Mouse (Mus musculus) kidney, embryonic 15.5 days (tissue): ENCODE data around the gene Trim41. TPM values are rescaled to one million over a fixed set of nuclear protein-coding genes. Genes with fewer than 3 reads are reported as not detected.

ENCODE experiments used
- ATAC-seq: fragments of 200-750 bp; cut with Nextera tagmentation; replicated peaks from 2 replicates; pipeline ENCODE4 v1.8.0; 2017; ENCODE audit warnings: moderate TSS enrichment; ENCODE audit not compliant: low FRiP score
- H3K27ac ChIP-seq: fragments of 300-500 bp; sonication (generic); 2 replicates; pipeline ENCODE4 v1.5.1; 2015; ENCODE audit warnings: mild to moderate bottlenecking, inconsistent platforms
- H3K27me3 ChIP-seq: fragments of 300-500 bp; sonication (generic); 2 replicates; pipeline ENCODE4 v1.6.1; 2015; ENCODE audit warnings: inconsistent platforms
- H3K36me3 ChIP-seq: fragments of 300-500 bp; sonication (generic); 2 replicates; pipeline ENCODE4 v1.6.1; 2015; ENCODE audit warnings: inconsistent platforms
- H3K4me1 ChIP-seq: fragments of 300-500 bp; sonication (generic); 2 replicates; pipeline ENCODE4 v1.6.1; 2015; ENCODE audit warnings: inconsistent platforms
- H3K4me2 ChIP-seq: fragments of 300-500 bp; sonication (generic); 2 replicates; pipeline ENCODE4 v1.6.1; 2015; ENCODE audit warnings: moderate library complexity, mild to moderate bottlenecking, inconsistent platforms
- H3K4me3 ChIP-seq: fragments of 300-500 bp; sonication (generic); replicated peaks from 2 replicates; pipeline ENCODE4 v1.5.1; 2015; ENCODE audit warnings: mild to moderate bottlenecking, inconsistent platforms
- H3K9ac ChIP-seq: fragments of 300-500 bp; sonication (generic); 2 replicates; pipeline ENCODE4 v1.6.1; 2015; ENCODE audit warnings: mild to moderate bottlenecking, inconsistent platforms
- H3K9me3 ChIP-seq: fragments of 300-500 bp; sonication (generic); replicated peaks from 2 replicates; pipeline ENCODE4 v1.6.1; 2016; ENCODE audit warnings: inconsistent platforms
- WGBS: fragments of 180-500 bp; shearing (Covaris S2); methylation state at CpG from one replicate; pipeline ENCODE4 v1.1.7; 2015; ENCODE audit warnings: mixed read lengths; 5-methylcytosine and 5-hydroxymethylcytosine counted together
- polyA plus RNA-seq: library from polyadenylated mRNA; unstranded; fragments of >200 nt; fragmentation: Nextera tagmentation; extraction: Ambion mirVana; gene quantifications from 2 replicates; pipeline ENCODE4 v1.2.1, GENCODE M21; 2015

The Trim41 gene
- polyA plus RNA-seq, 1 experiment from 2014 or later, result 6.6 TPM

DNA sequence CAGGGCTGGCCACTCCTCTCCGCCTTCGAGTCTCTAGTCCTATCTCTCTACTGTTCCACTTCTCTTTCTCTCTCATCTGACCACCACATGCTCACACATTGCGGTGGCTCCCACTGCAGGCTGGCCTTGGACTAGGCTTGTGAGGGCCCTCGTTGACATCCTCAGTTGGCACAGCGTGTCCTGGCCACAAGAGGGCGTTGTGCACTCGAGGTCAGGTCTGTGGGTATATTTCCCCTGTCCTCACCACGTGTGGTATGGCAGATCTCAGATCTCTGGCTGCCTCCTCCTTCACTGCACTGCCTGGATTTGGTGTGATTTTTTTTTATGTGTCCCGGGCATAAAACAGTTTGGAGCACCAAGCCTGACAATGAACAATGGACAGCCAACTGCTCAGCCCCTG is 40.5 kb downstream of the Trim41 start:
- H3K4me2 ChIP-seq, result no peak overlapping the region
- no peak overlapping the region for H3K27ac ChIP-seq
- no peaks in the 10 kb centered on the region for H3K27me3 ChIP-seq
- H3K9me3 ChIP-seq, result no peaks in the 10 kb centered on the region
- ATAC-seq, result 0 out of 2 replicates have a peak, but pooled peaks have one; percentile 17
- H3K36me3 ChIP-seq, result no peaks in the 10 kb centered on the region
- no peak overlapping the region for H3K4me3 ChIP-seq
- H3K9ac ChIP-seq, result no peak overlapping the region
- 52% methylated on average over 9 of the region's 9 CpGs for WGBS
- no peaks in the 10 kb centered on the region for H3K4me1 ChIP-seq

DNA sequence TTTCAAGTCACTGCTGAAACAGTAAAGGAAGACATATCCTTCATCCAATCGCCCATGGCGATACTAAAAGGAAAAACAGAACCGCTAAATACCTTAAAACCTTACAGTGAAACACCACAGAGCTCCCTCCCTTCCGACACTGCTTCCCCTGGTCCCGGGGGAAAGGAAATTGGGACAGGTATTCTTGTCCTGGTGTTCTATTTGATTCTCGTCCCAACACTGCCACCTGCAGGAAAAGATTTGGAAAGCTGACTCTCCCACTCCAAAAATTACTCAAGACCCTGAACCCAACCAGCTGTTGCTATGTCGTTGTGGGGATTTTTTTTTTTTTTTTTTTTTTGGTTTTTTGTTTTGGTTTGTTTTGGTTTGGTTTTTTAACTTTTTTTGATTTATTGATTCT is 41.7 kb downstream of the Trim41 start:
- Histone ChIP-seq H3K36me3 (no peaks in the 10 kb centered on the region), H3K4me2 (peak overlapping the region; percentile 28; the same call in 1 of the 2 replicates)

DNA sequence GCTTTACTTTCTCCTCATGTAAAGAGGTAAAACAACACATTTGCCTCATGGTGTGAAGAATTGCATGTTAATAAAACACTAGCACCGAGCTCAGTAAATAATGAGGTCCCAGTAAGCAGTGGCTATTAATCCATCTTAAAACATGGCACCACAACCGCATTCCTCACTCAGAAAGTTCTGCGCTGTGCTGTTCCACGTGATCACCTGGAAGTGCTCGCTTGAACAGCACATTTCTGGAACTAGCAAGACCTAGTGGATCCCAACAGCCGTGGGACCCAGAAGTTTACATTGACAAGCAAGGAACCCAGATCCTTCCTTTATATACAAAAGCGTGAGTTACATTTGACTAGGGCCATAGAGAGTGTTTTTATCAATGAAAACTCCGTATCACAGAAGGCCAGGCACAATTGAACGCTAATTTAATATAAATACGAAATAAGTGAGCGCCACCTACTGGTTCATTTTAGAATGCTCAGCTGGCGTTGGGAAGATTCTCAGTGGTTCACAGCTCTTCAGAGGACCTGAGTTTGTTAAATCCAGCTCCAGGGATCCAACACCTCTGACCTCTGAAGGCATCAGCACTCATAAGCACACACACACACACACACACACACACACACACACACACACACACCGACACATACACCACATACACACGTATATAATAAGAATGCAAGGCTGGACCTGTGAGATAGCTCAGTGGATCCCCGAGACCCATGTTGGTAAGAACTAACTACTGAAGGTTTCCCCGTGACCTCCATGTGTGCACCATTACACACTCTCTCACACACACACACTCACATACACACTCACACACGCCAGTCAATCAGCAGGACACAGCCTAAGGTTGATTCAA is 42.5 kb downstream of the Trim41 start:
- peak; percentile 33; the same call in 1 of the 2 replicates for ATAC-seq
- Histone ChIP-seq H3K9ac (no peak overlapping the region), H3K4me2 (peak overlapping the region; percentile 48), H3K27me3 (no peaks in the 10 kb centered on the region), H3K9me3 (no peaks in the 10 kb centered on the region), H3K36me3 (no peaks in the 10 kb centered on the region), H3K27ac (no peak overlapping the region), H3K4me1 (no peaks in the 10 kb centered on the region), H3K4me3 (no peak overlapping the region)
- 34% methylated on average over 17 of the region's 17 CpGs for WGBS

More for the DNA sequence above, 41.7 kb downstream of the Trim41 start:
- Histone ChIP-seq H3K9me3 (no peaks in the 10 kb centered on the region), H3K4me3 (no peak overlapping the region), H3K27ac (no peak overlapping the region), H3K27me3 (no peaks in the 10 kb centered on the region), H3K4me1 (no peaks in the 10 kb centered on the region), H3K9ac (no peak overlapping the region)
- 4% methylated on average over 7 of the region's 7 CpGs for WGBS
- no peak for ATAC-seq

DNA sequence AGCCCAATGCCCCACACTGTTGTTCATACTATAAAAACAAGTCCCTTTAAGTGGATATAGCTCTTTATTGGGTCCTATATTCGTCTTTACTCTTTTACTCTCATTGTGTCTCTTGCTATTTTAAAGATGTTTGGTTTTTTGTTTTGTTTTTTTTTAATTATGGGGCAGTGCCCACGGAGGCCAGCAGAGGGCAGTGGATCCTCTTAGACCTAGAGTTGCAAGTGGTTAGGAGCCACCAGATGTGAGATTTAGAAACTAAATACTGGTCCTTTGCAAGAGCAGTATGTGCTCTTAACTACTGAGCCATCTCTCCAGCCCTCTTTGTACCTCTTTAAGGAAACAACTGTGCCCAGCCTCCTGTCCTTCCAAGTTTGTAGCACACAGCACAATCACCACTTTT is 45.5 kb downstream of the Trim41 start:
- ATAC-seq, result no peak
- no peaks in the 10 kb centered on the region for H3K27me3 ChIP-seq
- 20% methylated on average over 2 of the region's 2 CpGs for WGBS

DNA sequence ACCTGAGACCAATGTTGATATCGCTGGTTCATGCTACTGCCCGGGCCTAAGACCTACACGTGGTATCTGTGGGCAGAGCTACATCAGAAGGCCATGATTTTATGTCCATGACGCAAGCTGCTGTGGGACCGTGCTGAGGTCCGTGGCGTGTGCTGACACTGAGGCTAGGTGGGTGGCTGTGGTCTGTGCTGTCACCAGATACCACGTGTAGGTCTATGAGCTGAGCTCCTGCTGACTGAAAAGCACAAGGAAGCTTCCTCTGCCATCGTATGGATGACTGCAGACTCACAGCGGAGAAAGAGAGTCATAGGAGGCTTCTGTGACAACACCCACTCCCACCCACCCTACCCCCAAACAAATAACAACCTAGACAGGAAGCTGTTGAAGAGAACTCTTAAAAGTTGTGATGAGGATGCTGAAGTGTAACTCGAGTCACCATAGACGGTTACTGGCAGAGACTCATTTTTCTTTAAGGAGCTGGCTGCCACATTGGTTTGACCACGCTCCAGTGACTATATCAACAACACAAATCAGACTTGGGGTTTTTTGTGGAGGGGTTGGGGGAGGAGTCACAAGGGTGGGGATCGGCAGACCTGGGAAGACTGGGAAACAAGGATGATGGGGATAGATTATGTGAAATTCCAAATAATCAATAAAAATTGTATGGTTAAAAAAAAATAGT is 49.8 kb downstream of the Trim41 start:
- H3K36me3 ChIP-seq, result no peaks in the 10 kb centered on the region
- no peak overlapping the region for H3K9ac ChIP-seq
- H3K4me1 ChIP-seq, result 0 out of 2 replicates have a peak, but pooled peaks cover 12% of the 10 kb centered on the region
- WGBS, result 47% methylated on average over 14 of the region's 14 CpGs
- H3K27me3 ChIP-seq, result no peaks in the 10 kb centered on the region
- H3K4me2 ChIP-seq, result no peak overlapping the region
- H3K9me3 ChIP-seq, result no peaks in the 10 kb centered on the region
- H3K4me3 ChIP-seq, result no peak overlapping the region
- H3K27ac ChIP-seq, result no peak overlapping the region
- peak; percentile 83 for ATAC-seq

More for the DNA sequence above, 45.5 kb downstream of the Trim41 start:
- no peak overlapping the region for H3K27ac ChIP-seq
- H3K9me3 ChIP-seq, result no peaks in the 10 kb centered on the region
- H3K4me1 ChIP-seq, result 0 out of 2 replicates have a peak, but pooled peaks cover 4% of the 10 kb centered on the region
- H3K4me2 ChIP-seq, result no peak overlapping the region
- no peaks in the 10 kb centered on the region for H3K36me3 ChIP-seq
- H3K4me3 ChIP-seq, result no peak overlapping the region
- H3K9ac ChIP-seq, result no peak overlapping the region

DNA sequence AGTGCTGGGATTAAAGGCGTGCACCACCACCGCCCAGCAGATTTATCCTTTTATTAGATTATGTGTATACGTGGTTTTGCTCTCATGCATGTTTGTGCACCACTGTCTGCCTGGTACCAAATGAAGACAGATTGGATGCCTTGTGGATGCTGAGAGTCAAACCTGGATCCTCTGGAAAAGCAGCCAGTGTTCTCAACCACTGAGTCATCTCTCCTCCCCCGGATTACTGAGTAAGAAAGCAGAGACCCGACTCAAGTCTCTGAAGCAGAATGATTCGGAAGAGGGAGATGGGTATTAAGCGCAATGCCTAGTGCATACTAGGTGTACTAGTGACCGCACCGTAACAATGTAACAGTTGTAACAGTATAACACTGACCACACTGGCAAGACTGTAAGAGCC is 53.0 kb downstream of the Trim41 start:
- no peak for ATAC-seq
- no peaks in the 10 kb centered on the region for H3K36me3 ChIP-seq
- H3K27me3 ChIP-seq, result no peaks in the 10 kb centered on the region
- no peak overlapping the region for H3K4me3 ChIP-seq
- H3K9me3 ChIP-seq, result no peaks in the 10 kb centered on the region
- no peak overlapping the region for H3K27ac ChIP-seq
- 0 out of 2 replicates have a peak, but pooled peaks cover 12% of the 10 kb centered on the region for H3K4me1 ChIP-seq
- H3K4me2 ChIP-seq, result no peak overlapping the region
- no peak overlapping the region for H3K9ac ChIP-seq
- WGBS, result 86% methylated on average over 9 of the region's 9 CpGs

DNA sequence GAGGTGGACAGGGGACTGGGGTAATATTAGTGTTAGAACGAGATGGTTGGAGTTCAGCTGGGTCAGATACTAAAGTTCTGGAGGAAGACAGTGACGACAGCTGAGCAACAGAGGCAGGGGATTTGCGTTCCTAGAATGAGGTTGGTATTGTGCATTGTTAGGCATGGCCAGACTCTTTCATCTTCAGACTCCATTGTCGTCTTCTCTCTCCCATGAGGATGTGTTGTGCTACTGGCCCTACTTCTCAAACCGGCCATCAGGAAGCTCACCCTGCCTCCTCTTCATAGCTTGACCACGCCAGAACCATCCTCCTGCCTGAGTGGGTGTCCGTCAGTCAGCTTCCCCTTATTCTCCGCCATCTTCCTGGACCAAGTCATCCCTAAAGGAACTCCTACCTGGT is 58.1 kb downstream of the Trim41 start:
- no peaks in the 10 kb centered on the region for H3K4me1 ChIP-seq
- no peak overlapping the region for H3K9ac ChIP-seq
- no peaks in the 10 kb centered on the region for H3K9me3 ChIP-seq
- no peaks in the 10 kb centered on the region for H3K36me3 ChIP-seq
- H3K27me3 ChIP-seq, result no peaks in the 10 kb centered on the region
- WGBS, result 86% methylated on average over 8 of the region's 8 CpGs
- ATAC-seq, result no peak
- H3K27ac ChIP-seq, result no peak overlapping the region
- H3K4me2 ChIP-seq, result no peak overlapping the region
- no peak overlapping the region for H3K4me3 ChIP-seq

Other genes starting within 250 kb of the Trim41 start
- 775 and 792 TPM in 2 replicates for gene Rack1, start 17.0 kb downstream of the Trim41 start, polyA plus RNA-seq
- gene Trim7, start 8.8 kb upstream of the Trim41 start, polyA plus RNA-seq, result 3.7 and 4.0 TPM in 2 replicates
- 1.6 and 2.9 TPM in 2 replicates for gene Gm12184, start 9.3 kb upstream of the Trim41 start, polyA plus RNA-seq
- gene Irgm1, start 54.3 kb upstream of the Trim41 start, polyA plus RNA-seq, result 15.2 and 15.5 TPM in 2 replicates
- gene Gm5431, start 84.9 kb upstream of the Trim41 start, polyA plus RNA-seq, result 0.14 and 0.24 TPM in 2 replicates
- 2.4 and 2.9 TPM in 2 replicates for gene Psme2b, start 128.8 kb upstream of the Trim41 start, polyA plus RNA-seq
- gene Olfr56, start 161.5 kb upstream of the Trim41 start, polyA plus RNA-seq, result not detected in 2 replicates
- 0.46 and 0.53 TPM in 2 replicates for gene 9930111J21Rik1, start 162.0 kb upstream of the Trim41 start, polyA plus RNA-seq
- gene Gm12185, start 174.9 kb upstream of the Trim41 start, polyA plus RNA-seq, result not detected in 2 replicates
- gene Tgtp1, start 176.8 kb upstream of the Trim41 start, polyA plus RNA-seq, result 0.57 and 0.67 TPM in 2 replicates
- gene 9930111J21Rik2, start 233.9 kb upstream of the Trim41 start, polyA plus RNA-seq, result 0.93 and 1.0 TPM in 2 replicates
- gene Tgtp2, start 246.9 kb upstream of the Trim41 start, polyA plus RNA-seq, result 0.32 TPM in 1 of 2 replicates, not detected in the other